In genomic region chr5:105993066-105993760, GRCm38 (mm10) we compare ENCODE assay signal across 25 mouse cellular contexts.
DNase-seq lines count a peak whose midpoint lies in the region; ATAC-seq and TF ChIP-seq lines count a peak whose summit lies in the region.
"Had no signal": no experiment of that assay in that cellular context is flagged by ENCODE, and none has a peak within 500 bp of the region (broad histone marks: within the 10 kb centered on the region; RNA-seq: fewer than 3 reads in every experiment).

No protein-coding gene starts in this region.

- ATAC-seq in midbrain, postnatal 0 days (ENCODE audit: low FRiP score): no peak; the same call in 1 of the 2 replicates
- no peak for ATAC-seq in midbrain, embryonic 11.5 days (ENCODE audit: low FRiP score)
- ATAC-seq: inflammation-experienced regulatory T-cells, adult 6 months had no signal

- no peaks in the 10 kb centered on the region for H3K9me3 ChIP-seq in midbrain, postnatal 0 days (ENCODE audit: low read length)
- no peaks in the 10 kb centered on the region for H3K9me3 ChIP-seq in midbrain, embryonic 11.5 days (ENCODE audit: control insufficient read depth, low read length)
- H3K9me3 ChIP-seq: forebrain, embryonic 10.5 days; hindbrain, embryonic 10.5 days; limb, embryonic 10.5 days; liver, embryonic 15.5 days; lung, embryonic 15.5 days; neural tube, embryonic 15.5 days had no signal

- no peak overlapping the region for H3K4me2 ChIP-seq in midbrain, postnatal 0 days (ENCODE audit: low read depth, low read length, poor library complexity, severe bottlenecking)
- no peak overlapping the region for H3K4me2 ChIP-seq in midbrain, embryonic 11.5 days
- H3K4me2 ChIP-seq: heart, embryonic 11.5 days; liver, embryonic 15.5 days; lung, embryonic 15.5 days; neural tube, embryonic 15.5 days had no signal

- no peak overlapping the region for H3K27ac ChIP-seq in midbrain, postnatal 0 days (ENCODE audit: low read depth, low read length)
- H3K27ac ChIP-seq in midbrain, embryonic 11.5 days (ENCODE audit: low read depth, low read length): no peak overlapping the region
- H3K27ac ChIP-seq: forebrain, embryonic 10.5 days; hindbrain, embryonic 10.5 days; kidney, postnatal 0 days; limb, embryonic 10.5 days; liver, embryonic 15.5 days; lung, embryonic 15.5 days; neural tube, embryonic 15.5 days had no signal

- H3K4me3 ChIP-seq in midbrain, postnatal 0 days (ENCODE audit: low read depth, low read length): no peak overlapping the region
- no peak overlapping the region for H3K4me3 ChIP-seq in midbrain, embryonic 11.5 days (ENCODE audit: low read depth, low read length)
- H3K4me3 ChIP-seq: forebrain, embryonic 10.5 days; hindbrain, embryonic 10.5 days; limb, embryonic 10.5 days; liver, embryonic 15.5 days; lung, embryonic 15.5 days; megakaryocyte, embryonic 14.5 days; neural tube, embryonic 15.5 days had no signal

- no peaks in the 10 kb centered on the region for H3K27me3 ChIP-seq in midbrain, postnatal 0 days (ENCODE audit: insufficient read depth, low read length)
- no peaks in the 10 kb centered on the region for H3K27me3 ChIP-seq in midbrain, embryonic 11.5 days (ENCODE audit: control insufficient read depth, insufficient read depth, low read length)
- H3K27me3 ChIP-seq: liver, embryonic 15.5 days; lung, embryonic 15.5 days; megakaryocyte, embryonic 14.5 days had no signal

- no peak overlapping the region for H3K9ac ChIP-seq in midbrain, postnatal 0 days (replicated peaks; ENCODE audit: low read length, poor library complexity, severe bottlenecking)
- H3K9ac ChIP-seq in midbrain, embryonic 11.5 days (ENCODE audit: low read length): no peak overlapping the region
- H3K9ac ChIP-seq: liver, embryonic 15.5 days; lung, embryonic 15.5 days; neural tube, embryonic 15.5 days had no signal

- no peak for TF ChIP-seq CTCF in midbrain, postnatal 0 days (IDR thresholded peaks at IDR 0.05)

- H3K36me3 ChIP-seq in midbrain, postnatal 0 days (ENCODE audit: insufficient read depth, low read length): no peaks in the 10 kb centered on the region
- no peaks in the 10 kb centered on the region for H3K36me3 ChIP-seq in midbrain, embryonic 11.5 days (ENCODE audit: control insufficient read depth, insufficient read depth, low read length)
- H3K36me3 ChIP-seq: forebrain, embryonic 10.5 days; hindbrain, embryonic 10.5 days; limb, embryonic 10.5 days; liver, embryonic 15.5 days; lung, embryonic 15.5 days; neural tube, embryonic 15.5 days had no signal

- no peaks in the 10 kb centered on the region for H3K4me1 ChIP-seq in midbrain, postnatal 0 days (ENCODE audit: insufficient read depth, low read length)
- no peaks in the 10 kb centered on the region for H3K4me1 ChIP-seq in midbrain, embryonic 11.5 days (ENCODE audit: control insufficient read depth, insufficient read depth, low read length)
- H3K4me1 ChIP-seq: forebrain, embryonic 10.5 days; hindbrain, embryonic 10.5 days; limb, embryonic 10.5 days; liver, embryonic 15.5 days; lung, embryonic 15.5 days; megakaryocyte, embryonic 14.5 days; neural tube, embryonic 15.5 days had no signal

- WGBS in midbrain, postnatal 0 days: 67% methylated on average over 15 of the region's 15 CpGs
- 69% methylated on average over 15 of the region's 15 CpGs for whole genome bisulfite sequencing in midbrain, embryonic 11.5 days

- peak; percentile 7 for DNase-seq in adrenal gland, postnatal 25 days
- no peak for DNase-seq in adrenal gland, postnatal 36 days
- peak; percentile 58 for DNase-seq in midbrain, postnatal 0 days (ENCODE audit: low spot score)
- no peak for DNase-seq in midbrain, embryonic 11.5 days (ENCODE audit: low spot score, missing footprints)
- DNase-seq in cerebellum, adult 9-11 months: peak; percentile 90
- DNase-seq in right cerebral cortex, adult 18-20 months: no peak
- no peak for DNase-seq in thymus, postnatal 14 days
- no peak for DNase-seq in right cerebral cortex, postnatal 36 days (ENCODE audit: low spot score in 2 of 2)
- DNase-seq: adrenal gland, postnatal 10 days; heart, postnatal 10 days; kidney, adult 18-20 months; liver; lung, postnatal 36 days; midbrain, embryonic 14.5 days; spleen, adult 18-20 months had no signal

Comparison
In these comparisons a context has a peak if more than half of its experiments do, and no peak if none do; other contexts are left out.
1. DNase-seq: peak in adrenal gland, postnatal 25 days (single experiment), midbrain, postnatal 0 days (single experiment) and cerebellum, adult 9-11 months (single experiment); none in adrenal gland, postnatal 36 days (0 of 2), midbrain, embryonic 11.5 days (single experiment), right cerebral cortex, adult 18-20 months (single experiment), thymus, postnatal 14 days (single experiment) and right cerebral cortex, postnatal 36 days (0 of 2).